Mouse (Mus musculus) gastrocnemius, postnatal 4 days (tissue): Measurements from ENCODE around the gene Stk35. TPM values are rescaled to one million over a fixed set of nuclear protein-coding genes. Genes with fewer than 3 reads are reported as not detected.

Experiments used
- DNase-seq, 2 experiments: peaks; one replicate each; pipeline ENCODE4 v3.0.0; 2021 to 2022; ENCODE audit warnings: low spot score in 2 of 2, mixed read lengths in 2 of 2
- long read RNA-seq, 2 experiments: library from polyadenylated mRNA; stranded (forward); transcript quantifications; one replicate each; pipeline ENCODE4 v2.0.0; 2021
- total RNA-seq, 2 experiments: library from RNA; stranded (reverse); gene quantifications; 2 replicates each; pipeline ENCODE4 v1.2.3; 2021

Gene Stk35
- 10 to 100 TPM; 11.5 to 11.9 TPM for total RNA-seq
- long read RNA-seq, experiment 1, partial matches to known transcripts: 2 of 3 reads
- long read RNA-seq, experiment 1, other reads (novel, unspliced or antisense): 0 of 3 reads
- long read RNA-seq, experiment 2, partial matches to known transcripts: 2 of 3 reads
- long read RNA-seq, experiment 2, other reads (novel, unspliced or antisense): 1 of 3 reads

- peak; percentile 60 to 86 for DNase-seq
Measured at GRCm38 (mm10) chr2:129800271-129800903, at the start of gene Stk35. Gene Stk35, plus strand, starts transcription at chr2:129800517.

DNA sequence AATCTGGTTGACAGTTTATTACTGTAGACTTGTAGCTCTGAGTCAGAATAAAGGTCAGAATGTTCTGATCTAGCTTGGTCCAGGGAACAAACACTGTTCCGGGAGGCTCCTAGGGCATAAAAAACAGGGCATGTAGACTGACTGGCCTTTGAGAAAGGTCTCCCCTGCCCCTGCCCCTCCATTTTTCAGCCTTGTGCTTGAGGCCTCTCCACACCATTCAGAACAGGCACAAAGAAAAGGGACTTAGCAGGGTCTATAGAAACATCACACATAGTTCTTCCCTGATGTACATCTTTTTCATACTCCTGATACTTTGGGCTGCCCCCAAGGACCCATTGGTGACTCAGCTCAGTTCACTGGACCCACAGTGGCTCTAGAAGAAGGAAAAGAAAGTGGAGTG lies 18.3 kb upstream of the Stk35 start:
- DNase-seq: no peak

DNA sequence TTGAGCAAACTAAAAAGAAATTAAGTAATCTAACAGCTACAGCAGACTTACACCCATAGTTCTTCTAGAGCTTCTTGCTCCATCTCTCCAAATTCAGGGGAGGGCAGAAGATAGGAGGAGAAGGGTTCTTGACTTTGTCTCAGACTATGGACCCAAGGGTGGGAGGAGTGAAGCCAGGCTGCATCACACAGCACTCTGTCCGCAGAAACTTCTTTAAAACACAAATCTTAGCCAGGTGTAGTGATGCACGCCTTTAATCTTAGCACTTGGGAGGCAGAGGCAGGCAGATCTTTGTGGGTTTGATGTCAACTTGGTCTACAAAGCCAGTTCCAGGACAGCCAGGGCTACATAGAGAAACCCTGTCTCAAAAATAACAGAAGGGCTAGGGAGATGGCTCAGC lies 3.8 kb upstream of the Stk35 start:
- no peak for DNase-seq

GRCm38 (mm10) chr2:129797709-129798108 lies 2.6 kb upstream of the Stk35 start:
- no peak for DNase-seq

- no peak for DNase-seq
Measured at GRCm38 (mm10) chr2:129798410-129798809, 1.9 kb upstream of the Stk35 start.

GRCm38 (mm10) chr2:129800904-129801230 lies 550 bp downstream of the Stk35 start:
- peak in 1 of 2 experiments; percentile 30 for DNase-seq

DNA sequence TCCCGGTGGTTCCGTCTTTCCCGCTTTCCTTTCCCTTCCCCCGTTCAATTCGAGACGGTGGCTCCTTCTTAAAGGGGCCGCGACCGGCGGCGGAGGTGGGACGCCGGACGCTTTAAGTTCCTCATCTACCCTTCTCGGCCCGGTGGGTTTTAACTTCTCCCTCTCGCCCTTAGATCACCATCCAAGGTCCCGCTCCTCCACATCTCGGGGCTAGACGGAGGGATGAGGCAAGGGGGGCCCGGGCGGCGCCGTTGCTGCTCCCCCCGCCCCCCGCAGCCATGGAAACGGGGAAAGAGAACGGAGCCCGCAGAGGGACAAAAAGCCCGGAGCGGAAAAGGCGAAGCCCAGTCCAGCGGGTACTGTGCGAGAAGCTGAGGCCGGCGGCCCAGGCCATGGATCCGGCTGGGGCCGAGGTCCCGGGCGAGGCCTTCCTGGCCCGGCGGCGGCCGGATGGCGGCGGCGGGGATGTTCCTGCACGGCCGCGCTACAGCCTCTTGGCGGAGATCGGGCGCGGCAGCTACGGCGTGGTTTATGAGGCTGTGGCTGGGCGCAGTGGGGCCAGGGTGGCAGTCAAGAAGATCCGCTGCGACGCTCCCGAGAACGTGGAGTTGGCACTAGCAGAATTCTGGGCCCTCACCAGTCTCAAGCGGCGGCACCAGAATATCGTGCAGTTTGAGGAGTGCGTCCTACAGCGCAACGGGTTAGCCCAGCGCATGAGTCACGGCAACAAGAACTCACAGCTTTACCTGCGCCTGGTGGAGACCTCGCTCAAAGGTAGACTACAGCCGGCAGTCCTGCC lies 1.1 kb downstream of the Stk35 start:
- peak; percentile 89 to 95 for DNase-seq

DNA sequence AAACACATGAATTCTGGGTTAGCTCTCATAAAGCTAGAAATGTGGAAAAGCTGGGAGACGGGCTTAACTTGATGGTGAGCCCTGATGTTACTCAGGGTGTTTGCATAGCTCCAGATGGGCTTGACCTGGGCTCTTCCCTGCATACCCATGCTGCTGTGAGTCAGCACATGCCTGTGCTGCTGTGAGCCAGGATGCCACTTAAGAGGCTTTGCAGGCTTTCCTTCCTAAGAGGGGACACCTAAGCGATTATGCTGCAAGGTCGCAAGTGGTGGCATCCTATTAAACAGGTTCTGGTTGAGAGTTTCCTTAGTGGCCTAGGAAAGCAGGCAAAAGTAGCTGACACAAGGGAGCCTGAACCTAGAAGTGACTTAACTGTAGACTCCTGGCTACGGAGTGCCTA lies 5.2 kb downstream of the Stk35 start:
- DNase-seq: no peak

DNA sequence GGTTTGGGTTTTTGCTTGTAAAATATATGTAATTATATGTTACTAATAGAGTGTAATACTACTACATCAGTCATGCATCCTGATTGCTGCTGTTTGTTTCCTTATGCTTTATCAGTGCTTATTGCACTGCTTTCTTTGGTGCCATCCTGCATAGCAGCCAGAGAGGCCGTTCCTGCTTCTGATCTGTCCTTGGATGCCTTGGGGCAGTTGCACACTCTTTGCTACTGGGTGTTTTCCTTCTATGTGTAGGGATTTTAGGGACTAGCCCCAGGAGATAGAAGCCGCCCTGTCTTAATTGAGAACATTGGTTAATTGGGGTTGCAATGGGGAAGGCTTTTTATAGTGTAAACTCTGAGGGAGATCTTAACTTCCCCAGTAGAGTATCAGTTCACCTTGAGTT lies 6.2 kb downstream of the Stk35 start:
- DNase-seq: no peak

- no peak for DNase-seq
Measured at GRCm38 (mm10) chr2:129810563-129810962, 10.2 kb downstream of the Stk35 start.

- no peak for DNase-seq
Measured at GRCm38 (mm10) chr2:129814033-129814432, 13.7 kb downstream of the Stk35 start.

GRCm38 (mm10) chr2:129815076-129815475 lies 14.8 kb downstream of the Stk35 start:
- DNase-seq: no peak

DNA sequence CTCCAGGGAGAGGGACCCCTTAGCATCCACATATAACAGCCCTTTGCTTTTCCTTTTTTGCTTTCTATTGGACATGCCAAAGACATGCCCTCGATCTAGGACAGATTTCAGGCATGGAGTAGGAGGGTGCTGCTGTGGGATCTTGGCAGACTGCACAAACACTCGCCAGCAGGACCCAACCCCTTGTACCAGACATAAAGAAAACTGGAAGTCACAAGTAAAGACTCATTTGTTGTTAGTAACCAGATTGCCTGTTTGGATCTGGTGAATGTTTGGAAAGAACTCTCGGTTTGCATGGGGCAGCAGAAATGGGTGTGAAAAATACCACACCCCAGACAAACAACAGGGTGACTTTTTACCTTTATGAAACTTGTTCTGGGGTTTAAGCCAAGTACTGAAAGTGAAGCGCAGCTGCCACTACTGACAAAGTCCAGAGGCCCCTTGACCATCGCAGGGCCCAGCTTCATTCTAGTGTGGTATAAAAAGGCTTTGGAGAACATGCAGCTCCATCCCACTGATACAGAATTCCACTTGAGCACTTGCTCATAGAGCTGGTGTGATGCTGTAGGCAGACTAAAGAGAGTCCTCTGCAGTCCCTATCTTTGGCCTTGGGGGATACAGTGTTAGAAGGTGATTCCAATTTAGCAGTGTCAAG lies 17.4 kb downstream of the Stk35 start:
- no peak for DNase-seq

GRCm38 (mm10) chr2:129818868-129819267 lies 18.6 kb downstream of the Stk35 start:
- no peak for DNase-seq

DNA sequence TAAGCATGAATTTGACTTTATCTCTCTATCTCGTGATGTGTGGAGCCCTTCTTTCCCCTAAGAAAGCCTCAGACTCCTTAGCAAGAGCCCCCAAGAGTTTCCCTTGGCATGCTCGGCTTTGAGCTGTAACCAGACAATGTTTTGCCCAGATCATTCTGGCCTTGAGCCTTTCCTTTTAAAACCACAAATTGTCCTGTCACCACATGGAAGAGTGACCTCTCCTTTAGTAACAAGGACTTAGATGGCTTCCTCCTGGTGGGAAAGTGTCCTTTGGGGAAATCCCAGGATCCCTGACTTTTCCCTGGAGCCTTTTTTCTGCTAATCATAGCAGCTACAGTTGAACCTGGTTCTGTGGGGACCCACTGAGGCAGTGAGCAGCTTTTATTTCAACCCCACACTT lies 19.2 kb downstream of the Stk35 start:
- no peak for DNase-seq

DNA sequence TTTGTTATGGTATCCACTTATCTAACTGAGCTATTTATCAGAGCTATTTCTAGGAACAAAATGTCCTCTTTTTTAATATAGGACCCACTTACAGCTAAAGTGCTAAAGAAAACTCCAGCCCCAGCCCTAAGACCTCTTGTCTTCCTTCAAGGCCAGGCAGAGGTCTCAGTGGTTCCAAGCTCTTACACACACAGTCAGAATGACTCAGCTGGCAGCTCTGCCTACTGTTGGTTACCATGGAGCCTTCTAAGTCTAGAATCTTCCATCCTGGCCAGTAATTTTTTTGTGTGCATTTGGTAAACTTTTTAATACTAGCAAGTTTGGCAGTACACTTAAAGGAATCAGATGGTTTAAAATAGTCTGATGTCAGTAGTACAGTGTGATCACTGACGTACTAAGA lies 19.6 kb downstream of the Stk35 start:
- DNase-seq: no peak

GRCm38 (mm10) chr2:129821021-129821420 lies 20.7 kb downstream of the Stk35 start:
- no peak for DNase-seq

DNA sequence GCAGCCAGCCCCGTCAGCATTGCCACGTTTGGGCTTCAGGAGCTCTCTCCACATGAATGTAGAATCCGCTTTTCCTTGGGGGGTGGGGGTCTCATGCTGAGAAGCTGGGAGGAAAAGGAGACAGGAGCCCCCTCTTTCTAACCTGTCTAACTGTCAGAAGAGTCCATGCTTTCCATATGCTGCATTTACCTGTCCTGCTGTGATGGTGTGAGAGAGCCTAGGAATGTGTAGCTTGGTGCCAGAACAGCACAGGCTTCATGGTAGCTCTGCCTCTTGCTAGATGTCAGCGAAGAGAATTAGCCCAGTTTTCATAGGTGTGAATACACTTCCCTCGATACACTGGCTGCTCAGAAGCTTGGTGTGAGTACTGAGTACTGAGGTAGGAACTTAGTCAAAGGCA lies 21.3 kb downstream of the Stk35 start:
- DNase-seq: no peak

GRCm38 (mm10) chr2:129823310-129823709 lies 23.0 kb downstream of the Stk35 start:
- no peak for DNase-seq

DNA sequence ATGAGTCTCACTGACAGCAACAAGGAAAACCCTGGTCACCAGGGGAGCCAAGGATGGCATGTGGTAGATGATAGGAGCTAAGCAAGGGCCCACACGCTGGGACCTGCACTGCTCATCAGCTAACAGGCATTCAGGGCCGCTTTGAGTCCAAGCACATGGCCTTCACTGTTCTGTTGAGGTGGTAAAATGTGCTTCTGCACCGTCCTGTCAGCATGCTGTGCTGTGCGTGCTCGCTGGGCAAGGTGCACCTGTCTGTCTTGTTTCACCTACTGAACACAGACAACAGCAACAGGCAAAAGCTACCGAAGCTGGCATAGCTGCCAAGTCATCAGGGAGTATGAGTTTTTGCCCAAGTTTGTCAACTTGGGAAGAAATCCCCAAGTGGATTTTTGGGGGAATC lies 23.9 kb downstream of the Stk35 start:
- DNase-seq: no peak

DNA sequence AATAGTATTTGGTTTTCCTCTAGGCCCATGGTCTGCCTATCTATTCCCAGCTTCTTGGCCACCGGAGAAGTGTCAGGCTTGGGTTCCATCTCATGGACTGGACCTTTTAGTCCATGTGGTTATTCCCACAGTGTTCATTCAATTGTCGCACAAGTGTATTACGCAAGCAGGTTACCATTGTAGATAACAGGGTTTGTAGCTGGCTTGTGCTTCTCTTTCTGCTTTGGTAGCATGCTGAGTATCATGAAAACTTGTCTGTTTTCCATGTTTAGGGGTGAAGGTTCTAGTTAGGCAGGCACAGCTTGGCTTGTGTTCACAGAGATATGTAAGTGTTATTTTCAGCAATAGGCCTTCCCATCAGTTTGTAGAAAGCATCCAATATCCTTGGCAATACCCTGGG lies 25.8 kb downstream of the Stk35 start:
- DNase-seq: no peak

DNA sequence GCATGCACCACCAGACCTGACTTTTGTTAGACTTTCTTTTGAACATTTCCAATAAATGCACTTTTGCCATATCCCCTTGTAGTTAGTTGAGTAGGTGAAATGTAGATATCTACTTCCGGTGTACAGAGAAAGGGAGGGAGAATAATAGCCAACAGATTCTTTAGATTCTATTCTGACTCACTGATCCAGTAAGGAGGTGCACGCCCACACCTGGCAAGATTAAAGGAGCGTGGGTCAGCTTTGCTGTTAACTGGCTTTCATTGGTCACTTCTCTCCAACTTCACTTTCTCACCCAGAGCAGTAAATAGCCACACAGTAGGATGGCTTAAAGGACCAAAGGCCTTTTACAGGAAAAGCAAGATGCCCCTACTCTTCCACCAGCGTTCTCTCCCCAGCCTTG lies 32.7 kb downstream of the Stk35 start:
- no peak for DNase-seq
